8 mouse cellular contexts compared by ENCODE assay signal in genomic region chr10:96333224-96333623, GRCm38 (mm10).
DNase-seq lines count a peak whose midpoint lies in the region; ATAC-seq and TF ChIP-seq lines count a peak whose summit lies in the region.

No protein-coding gene starts in this region.

- H3K4me1 ChIP-seq in hindbrain, postnatal 0 days (ENCODE audit: insufficient read depth, low read length), result no peaks in the 10 kb centered on the region; the same call in 1 of the 2 replicates
- H3K4me1 ChIP-seq in hindbrain, embryonic 11.5 days (replicated peaks; ENCODE audit: control insufficient read depth, insufficient read depth, low read length), result no peaks in the 10 kb centered on the region
- no peaks in the 10 kb centered on the region for H3K4me1 ChIP-seq in forebrain, embryonic 11.5 days (replicated peaks; ENCODE audit: control insufficient read depth, insufficient read depth, low read length)

- no peaks in the 10 kb centered on the region for H3K36me3 ChIP-seq in hindbrain, postnatal 0 days (ENCODE audit: insufficient read depth, low read length)
- no peaks in the 10 kb centered on the region for H3K36me3 ChIP-seq in hindbrain, embryonic 11.5 days (ENCODE audit: control insufficient read depth, insufficient read depth, low read length)
- no peaks in the 10 kb centered on the region for H3K36me3 ChIP-seq in forebrain, embryonic 11.5 days (ENCODE audit: control insufficient read depth, insufficient read depth, low read length)

- WGBS in hindbrain, postnatal 0 days, result 84% methylated on average over 6 of the region's 6 CpGs
- WGBS in hindbrain, embryonic 11.5 days, result 81% methylated on average over 6 of the region's 6 CpGs
- 81% methylated on average over 6 of the region's 6 CpGs for WGBS in forebrain, embryonic 11.5 days

- intact Hi-C loops in gastrocnemius, postnatal 36 days (cut with DNase I), result no loop called here

- no peak overlapping the region for H3K4me3 ChIP-seq in hindbrain, postnatal 0 days (ENCODE audit: low read length)
- H3K4me3 ChIP-seq in hindbrain, embryonic 11.5 days (ENCODE audit: low read depth, low read length), result no peak overlapping the region
- H3K4me3 ChIP-seq in forebrain, embryonic 11.5 days (ENCODE audit: low read depth, low read length), result no peak overlapping the region

- no peak overlapping the region for H3K4me2 ChIP-seq in hindbrain, postnatal 0 days (ENCODE audit: low read depth, low read length)
- H3K4me2 ChIP-seq in hindbrain, embryonic 11.5 days (replicated peaks; ENCODE audit: low read depth, low read length), result no peak overlapping the region
- no peak overlapping the region for H3K4me2 ChIP-seq in forebrain, embryonic 11.5 days (ENCODE audit: low read depth, low read length, severe bottlenecking)

- no peak overlapping the region for H3K9ac ChIP-seq in hindbrain, postnatal 0 days (replicated peaks; ENCODE audit: low read length)
- H3K9ac ChIP-seq in hindbrain, embryonic 11.5 days (ENCODE audit: low read depth, low read length), result no peak overlapping the region
- H3K9ac ChIP-seq in forebrain, embryonic 11.5 days (ENCODE audit: low read length), result no peak overlapping the region

- no peaks in the 10 kb centered on the region for H3K9me3 ChIP-seq in hindbrain, postnatal 0 days (ENCODE audit: low read length)
- H3K9me3 ChIP-seq in hindbrain, embryonic 11.5 days (ENCODE audit: control insufficient read depth, low read length), result no peaks in the 10 kb centered on the region
- H3K9me3 ChIP-seq in forebrain, embryonic 11.5 days (ENCODE audit: control insufficient read depth, low read length), result no peaks in the 10 kb centered on the region

- peak; percentile 29; the same call in 1 of the 2 replicates for ATAC-seq in hindbrain, postnatal 0 days
- ATAC-seq in hindbrain, embryonic 11.5 days (ENCODE audit: low FRiP score), result no peak
- ATAC-seq in forebrain, embryonic 11.5 days (replicated peaks; ENCODE audit: low FRiP score), result no peak

- H3K27me3 ChIP-seq in hindbrain, postnatal 0 days (ENCODE audit: insufficient read depth, low read length), result no peaks in the 10 kb centered on the region
- no peaks in the 10 kb centered on the region for H3K27me3 ChIP-seq in hindbrain, embryonic 11.5 days (ENCODE audit: control insufficient read depth, insufficient read depth, low read length)
- no peaks in the 10 kb centered on the region for H3K27me3 ChIP-seq in forebrain, embryonic 11.5 days (ENCODE audit: control insufficient read depth, insufficient read depth, low read length)

- H3K27ac ChIP-seq in hindbrain, postnatal 0 days, result no peak overlapping the region
- no peak overlapping the region for H3K27ac ChIP-seq in hindbrain, embryonic 11.5 days (ENCODE audit: low read depth, low read length)
- no peak overlapping the region for H3K27ac ChIP-seq in forebrain, embryonic 11.5 days (ENCODE audit: low read depth, low read length)

- TF ChIP-seq CTCF in hindbrain, postnatal 0 days (IDR thresholded peaks at IDR 0.05; ENCODE audit: low read depth), result peak; percentile 32; the same call in 1 of the 2 replicates

- peak; percentile 27 for DNase-seq in hindbrain, postnatal 0 days (ENCODE audit: low spot score)
- DNase-seq in hindbrain, embryonic 11.5 days (ENCODE audit: low spot score), result no peak
- DNase-seq in ES-CJ7 (ENCODE audit: low read depth, low spot score), result peak; percentile 20
- DNase-seq in heart, postnatal 4 days, result peak; percentile 9
- peak; percentile 67 for DNase-seq in lung, postnatal 36 days
- peak; percentile 27 to 46 for DNase-seq in thymus, postnatal 36 days
- no peak for DNase-seq in forebrain, embryonic 11.5 days (ENCODE audit: low spot score)
- no peak for DNase-seq in gastrocnemius, postnatal 36 days

Comparison
In these comparisons a context has a peak if more than half of its experiments do, and no peak if none do; other contexts are left out.
1. DNase-seq: peak in hindbrain, postnatal 0 days (single experiment), ES-CJ7 (single experiment), heart, postnatal 4 days (single experiment), lung, postnatal 36 days (single experiment) and thymus, postnatal 36 days (2 of 2); none in hindbrain, embryonic 11.5 days (single experiment), forebrain, embryonic 11.5 days (single experiment) and gastrocnemius, postnatal 36 days (0 of 2).